Mouse (Mus musculus) olfactory bulb, adult 2 months (tissue): ENCODE measurements around the gene Ndrg4.

Experiments used
- CTCF ChIP-seq: fragments of 200-500 bp; IDR thresholded peaks from 2 replicates; pipeline ENCODE4 v1.5.1; 2012; ENCODE audit warnings: low read depth, mild to moderate bottlenecking, low read length, moderate library complexity; ENCODE audit not compliant: insufficient read depth
- POLR2A ChIP-seq: fragments of 200-500 bp; IDR thresholded peaks from 2 replicates; pipeline ENCODE4 v1.6.1; 2012; ENCODE audit warnings: mild to moderate bottlenecking, low read depth, low read length, moderate library complexity; ENCODE audit not compliant: insufficient read depth

GRCm38 (mm10) chr8:95678024-95678611, 1.3 kb downstream of the Ndrg4 start:
- TF ChIP-seq CTCF (no peak), POLR2A (peak; percentile 52; the same call in 1 of the 2 replicates)
